Mouse (Mus musculus) limb, embryonic 14.5 days (tissue): ENCODE measurements around the gene Olfr285. TPM values are rescaled to one million over a fixed set of nuclear protein-coding genes. Genes with fewer than 3 reads are reported as not detected.

ENCODE experiments used
- ATAC-seq: fragments of 200-750 bp; cut with Nextera tagmentation; 2 replicates; pipeline ENCODE4 v1.8.0; 2017; ENCODE audit warnings: low read depth, moderate number of reproducible peaks, moderate TSS enrichment; ENCODE audit not compliant: low FRiP score
- DNase-seq: peaks from one replicate; pipeline ENCODE4 v3.0.0-alpha.2; 2015; ENCODE audit warnings: low spot score
- H3K27ac ChIP-seq: fragments of 300-500 bp; sonication (generic); replicated peaks from 2 replicates; pipeline ENCODE4 v1.5.1; 2014; ENCODE audit warnings: low read depth, mild to moderate bottlenecking, low read length, moderate library complexity, mixed read lengths
- H3K27me3 ChIP-seq: fragments of 300-500 bp; sonication (generic); 2 replicates; pipeline ENCODE4 v1.6.1; 2014; ENCODE audit warnings: low read length, mixed read lengths; ENCODE audit not compliant: control insufficient read depth, insufficient read depth
- H3K36me3 ChIP-seq: fragments of 300-500 bp; sonication (generic); 2 replicates; pipeline ENCODE4 v1.6.1; 2014; ENCODE audit warnings: mild to moderate bottlenecking, low read length, moderate library complexity, mixed read lengths; ENCODE audit not compliant: control insufficient read depth, insufficient read depth
- H3K4me1 ChIP-seq: fragments of 300-500 bp; sonication (generic); 2 replicates; pipeline ENCODE4 v1.6.1; 2014; ENCODE audit warnings: antibody characterized with exemption, low read length, mixed read lengths; ENCODE audit not compliant: control insufficient read depth, insufficient read depth
- H3K4me2 ChIP-seq: fragments of 300-500 bp; sonication (generic); replicated peaks from 2 replicates; pipeline ENCODE4 v1.6.1; 2014; ENCODE audit warnings: low read depth, mild to moderate bottlenecking, low read length, moderate library complexity; ENCODE audit not compliant: severe bottlenecking
- H3K4me3 ChIP-seq: fragments of 300-500 bp; sonication (generic); replicated peaks from 2 replicates; pipeline ENCODE4 v1.5.1; 2014; ENCODE audit warnings: low read length
- H3K9ac ChIP-seq: fragments of 300-500 bp; sonication (generic); 2 replicates; pipeline ENCODE4 v1.6.1; 2014; ENCODE audit warnings: mild to moderate bottlenecking, low read depth, low read length, moderate library complexity; ENCODE audit not compliant: severe bottlenecking
- H3K9me3 ChIP-seq: fragments of 300-500 bp; sonication (generic); 2 replicates; pipeline ENCODE4 v1.6.1; 2016; ENCODE audit warnings: low read length; ENCODE audit not compliant: control insufficient read depth
- POLR2A ChIP-seq: fragments of 200-500 bp; IDR thresholded peaks from 2 replicates; pipeline ENCODE4 v1.8.0; 2012; ENCODE audit warnings: inconsistent platforms, mild to moderate bottlenecking, moderate library complexity, borderline replicate concordance; ENCODE audit not compliant: insufficient read depth, insufficient read length; ENCODE audit errors: extremely low read depth
- WGBS: fragments of 180-500 bp; shearing (Covaris S2); extraction: QIAGEN DNeasy Blood & Tissue Kit; methylation state at CpG from one replicate; pipeline ENCODE4 v1.1.7; 2014; 5-methylcytosine and 5-hydroxymethylcytosine counted together
- polyA plus RNA-seq, 2 experiments: library from polyadenylated mRNA; depleted of rRNA in 1 of 2; stranded (reverse) in 1 of 2; unstranded in 1 of 2; fragments of >200 nt; fragmentation: Nextera tagmentation in 1 of 2; extraction: Ambion mirVana in 1 of 2; gene quantifications; 2 replicates each; pipeline versions ENCODE4 v1.2.1 to v1.2.3; 2012 to 2014

Gene Olfr285
- polyA plus RNA-seq (2012; rRNA removed): not detected in 2 replicates
- polyA plus RNA-seq (2014; fragmentation: Nextera tagmentation; extraction: Ambion mirVana): not detected in 2 replicates

DNA sequence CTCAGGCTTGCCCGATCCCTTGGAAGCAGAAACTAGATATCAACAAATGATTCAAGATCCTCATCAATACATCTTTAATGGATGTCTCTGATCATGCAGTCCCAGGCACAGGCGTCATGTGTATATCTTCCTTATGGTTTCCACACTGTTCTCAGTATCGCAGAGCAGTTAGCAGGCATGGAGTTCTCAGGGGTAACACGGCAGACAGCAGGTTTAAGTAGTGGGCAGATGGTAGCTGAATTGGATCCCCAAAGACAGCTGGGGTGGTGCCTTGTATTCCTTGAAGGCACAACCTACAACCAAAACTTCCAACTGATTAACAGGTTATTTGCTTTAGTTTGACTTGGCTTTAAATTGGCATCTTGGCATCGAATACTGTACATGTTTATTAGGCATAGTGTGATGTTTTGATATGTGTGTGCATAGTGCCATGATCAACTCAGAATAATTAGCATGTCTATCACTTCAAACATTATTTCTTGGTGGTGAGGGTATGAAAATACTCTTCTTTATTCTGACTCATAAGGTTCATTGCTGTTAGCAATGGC is at the start of gene Olfr285:
TSS of gene Olfr285 (minus strand) at position 177 of the 548 bp plus-strand sequence.
- no peaks in the 10 kb centered on the region for H3K9me3 ChIP-seq
- no peak for TF ChIP-seq POLR2A
- DNase-seq: no peak
- no peak within 1 kb of the TSS for H3K4me2 ChIP-seq
- no peaks in the 10 kb centered on the region for H3K4me1 ChIP-seq
- H3K4me3 ChIP-seq: no peak within 1 kb of the TSS
- H3K9ac ChIP-seq: no peak within 1 kb of the TSS
- H3K36me3 ChIP-seq: no peaks in the 10 kb centered on the region
- no peaks in the 10 kb centered on the region for H3K27me3 ChIP-seq
- no peak within 1 kb of the TSS for H3K27ac ChIP-seq
- no peak for ATAC-seq
- 86% methylated on average over 5 of the region's 5 CpGs for WGBS

DNA sequence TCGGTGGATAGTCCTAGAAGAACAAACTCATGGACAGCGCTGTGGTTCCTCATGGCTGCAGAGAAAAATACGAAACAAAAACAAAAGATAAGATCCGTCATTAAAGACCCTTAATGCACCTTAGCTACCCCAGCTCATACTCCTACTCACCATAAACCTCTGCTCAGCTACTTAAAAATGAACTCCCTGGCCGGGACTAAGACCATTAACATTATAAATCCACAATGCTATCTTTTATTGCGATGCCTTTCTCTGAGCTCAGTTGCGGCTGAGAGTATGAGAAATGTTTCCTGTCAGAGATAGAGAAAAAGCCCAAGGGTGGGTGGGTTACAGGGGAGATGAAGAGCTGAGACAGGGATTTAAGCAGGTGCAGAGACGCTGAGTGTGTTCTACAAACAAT is 23.7 kb upstream of the Olfr285 start, which contains the start of gene Olfr284:
TSS of gene Olfr284 (minus strand) at position 101 of the 400 bp plus-strand sequence.
- Histone ChIP-seq H3K36me3 (no peaks in the 10 kb centered on the region), H3K27ac (no peak within 1 kb of the TSS), H3K9me3 (no peaks in the 10 kb centered on the region), H3K9ac (no peak within 1 kb of the TSS), H3K4me2 (no peak within 1 kb of the TSS), H3K27me3 (no peaks in the 10 kb centered on the region), H3K4me3 (no peak within 1 kb of the TSS), H3K4me1 (no peaks in the 10 kb centered on the region)
- TF ChIP-seq POLR2A: no peak
- ATAC-seq (no peak), DNase-seq (no peak)
- 82% methylated on average over 8 of the region's 8 CpGs for WGBS

DNA sequence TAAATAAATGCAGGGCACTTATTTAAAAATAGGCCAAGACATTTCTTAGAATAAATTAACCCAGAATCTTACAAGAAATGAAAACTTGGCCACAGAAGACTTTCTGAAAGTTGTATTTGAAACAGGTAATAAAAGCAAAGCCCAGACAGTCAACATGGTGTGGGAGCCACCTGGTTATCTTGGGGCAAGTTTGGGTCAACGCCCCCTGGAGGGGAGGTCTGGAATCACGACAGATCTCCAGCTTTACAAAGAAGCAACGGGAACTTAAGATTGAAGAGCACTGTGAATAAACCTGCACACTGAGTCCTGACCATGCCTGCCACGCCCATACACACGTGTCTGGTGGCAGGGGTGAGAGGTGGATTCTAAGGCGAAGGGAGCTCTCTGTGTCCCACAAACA is 1.4 kb downstream of the Olfr285 start:
- no peak for TF ChIP-seq POLR2A
- no peak for ATAC-seq

DNA sequence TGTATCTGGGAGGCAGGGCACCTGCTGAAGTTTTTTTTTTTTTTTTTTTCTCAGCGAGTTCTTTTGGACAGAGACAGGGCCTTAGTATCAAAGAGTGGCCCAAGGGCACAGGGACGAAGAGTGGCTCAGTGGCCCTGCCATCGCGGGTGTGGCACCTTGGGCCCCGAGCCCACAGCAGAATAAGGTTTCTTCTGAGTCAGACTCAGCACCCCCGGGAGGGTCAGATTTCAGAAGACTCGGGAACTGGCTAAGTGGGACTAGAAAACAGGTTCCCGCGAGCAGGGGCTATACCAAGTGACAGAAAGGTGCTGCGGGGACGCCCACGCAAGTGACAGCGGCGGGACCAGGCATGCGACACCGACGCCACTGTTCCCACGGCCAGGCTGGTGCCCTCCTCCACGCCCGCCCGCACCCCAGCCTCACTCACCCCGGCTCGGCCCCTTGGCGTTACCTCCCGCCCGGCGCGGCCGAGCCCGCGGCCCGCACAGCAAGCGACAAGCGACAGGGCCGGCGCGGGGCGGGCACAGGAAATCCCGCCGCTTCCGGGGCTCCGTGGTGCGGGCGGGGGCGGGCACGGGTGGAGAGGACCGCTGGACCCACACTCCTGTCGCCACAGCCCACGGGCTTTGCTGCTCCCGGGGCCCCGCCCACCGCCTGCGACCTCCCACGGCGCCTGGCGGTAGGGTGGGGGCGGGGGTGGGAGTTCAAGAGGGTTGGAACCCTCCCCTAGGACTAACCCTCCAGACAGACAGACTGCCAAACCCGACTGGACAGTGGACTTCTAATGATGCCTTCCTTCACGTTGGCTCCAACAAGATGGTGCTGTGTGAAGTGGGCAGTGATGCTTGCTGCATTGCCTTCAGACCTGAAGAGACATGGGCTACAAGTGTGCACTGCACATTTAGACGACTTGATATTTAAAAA is 21.3 kb downstream of the Olfr285 start, which contains the start of gene Zfp641:
TSS of gene Zfp641 (minus strand) at position 534 of the 924 bp plus-strand sequence.
- Histone ChIP-seq H3K27ac (no peak within 1 kb of the TSS), H3K9ac (peak within 1 kb of the TSS; percentile 64), H3K4me1 (0 out of 2 replicates have a peak, but pooled peaks cover 4% of the 10 kb centered on the region), H3K36me3 (no peaks in the 10 kb centered on the region), H3K9me3 (peaks cover 2% of the 10 kb centered on the region; the same call in 1 of the 2 replicates), H3K4me3 (peak within 1 kb of the TSS; percentile 53), H3K4me2 (peak within 1 kb of the TSS; percentile 96), H3K27me3 (no peaks in the 10 kb centered on the region)
- ATAC-seq (peak; percentile 23; the same call in 1 of the 2 replicates), DNase-seq (no peak)
- WGBS: 3% methylated on average over 39 of the region's 60 CpGs
- TF ChIP-seq POLR2A: no peak

More for the DNA sequence above, 1.4 kb downstream of the Olfr285 start:
- H3K27me3 ChIP-seq: no peaks in the 10 kb centered on the region
- no peaks in the 10 kb centered on the region for H3K9me3 ChIP-seq
- no peak overlapping the region for H3K4me2 ChIP-seq
- 47% methylated on average over 6 of the region's 6 CpGs for WGBS
- H3K4me1 ChIP-seq: no peaks in the 10 kb centered on the region
- no peak overlapping the region for H3K9ac ChIP-seq
- H3K36me3 ChIP-seq: no peaks in the 10 kb centered on the region
- no peak overlapping the region for H3K27ac ChIP-seq
- no peak overlapping the region for H3K4me3 ChIP-seq
- DNase-seq: no peak

DNA sequence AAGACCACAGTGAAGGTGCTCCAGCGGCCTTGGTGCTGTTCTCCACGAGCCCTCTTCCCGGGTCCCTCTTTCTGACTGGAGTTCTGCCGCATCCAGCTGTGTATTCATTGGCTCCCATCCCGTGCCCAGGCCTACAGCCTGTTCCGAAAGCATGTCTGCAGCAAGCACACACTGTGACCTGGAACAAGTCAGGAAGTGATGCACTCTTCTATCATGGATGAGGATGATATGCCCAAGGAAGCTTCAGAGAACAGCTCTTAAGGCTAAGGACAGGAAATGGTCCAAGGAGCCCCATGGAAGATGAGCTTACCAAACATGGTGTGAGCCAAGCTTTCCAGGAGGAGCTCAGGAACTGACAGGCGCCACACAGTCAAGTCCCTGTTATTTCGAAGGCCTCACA is 23.5 kb downstream of the Olfr285 start:
- Histone ChIP-seq H3K4me1 (0 out of 2 replicates have a peak, but pooled peaks cover 4% of the 10 kb centered on the region), H3K27me3 (no peaks in the 10 kb centered on the region), H3K9ac (no peak overlapping the region), H3K4me2 (no peak overlapping the region), H3K27ac (no peak overlapping the region), H3K36me3 (no peaks in the 10 kb centered on the region), H3K4me3 (no peak overlapping the region), H3K9me3 (no peaks in the 10 kb centered on the region)
- TF ChIP-seq POLR2A: no peak
- ATAC-seq: no peak
- 87% methylated on average over 8 of the region's 8 CpGs for WGBS
- DNase-seq: no peak
